In genomic region chr2:25369996-25370395, GRCm38 (mm10) we compare ENCODE assay signal across 1 mouse cellular context.
TF ChIP-seq lines count a peak whose summit lies in the region.

No protein-coding gene starts in this region.

TF ChIP-seq in CH12.LX, 34 proteins besides CTCF, POLR2A, EP300 and RAD21:
- no peak for TF ChIP-seq ZC3H11A (IDR thresholded peaks at IDR 0.05; ENCODE audit: low read depth, low read length)
- no peak for TF ChIP-seq MXI1 (IDR thresholded peaks at IDR 0.05; ENCODE audit: low read depth, low read length)
- TF ChIP-seq ZKSCAN1 (IDR thresholded peaks at IDR 0.05; ENCODE audit: borderline replicate concordance, low read depth, low read length), result no peak
- no peak for TF ChIP-seq HCFC1 (IDR thresholded peaks at IDR 0.05; ENCODE audit: low read depth, low read length)
